ENCODE assay signal across 11 mouse cellular contexts in genomic region chr2:68079426-68080360, GRCm38 (mm10).
A peak's percentile ranks its signal among the peaks of the same experiment; 100 is the strongest.
DNase-seq lines count a peak whose midpoint lies in the region; ATAC-seq lines count a peak whose summit lies in the region.
"Had no signal": no experiment of that assay in that cellular context is flagged by ENCODE, and none has a peak within 500 bp of the region (broad histone marks: within the 10 kb centered on the region; RNA-seq: fewer than 3 reads in every experiment).

No protein-coding gene starts in this region.

- no peaks in the 10 kb centered on the region for H3K36me3 ChIP-seq in hindbrain, embryonic 10.5 days
- H3K36me3 ChIP-seq in hindbrain, embryonic 16.5 days (ENCODE audit: control insufficient read depth, insufficient read depth, low read length): no peaks in the 10 kb centered on the region
- H3K36me3 ChIP-seq in midbrain, embryonic 15.5 days (replicated peaks): no peaks in the 10 kb centered on the region
- no peaks in the 10 kb centered on the region for H3K36me3 ChIP-seq in midbrain, embryonic 16.5 days (ENCODE audit: control insufficient read depth, insufficient read depth, low read length)
- no peaks in the 10 kb centered on the region for H3K36me3 ChIP-seq in kidney, embryonic 15.5 days
- H3K36me3 ChIP-seq: limb, embryonic 13.5 days had no signal

- WGBS in hindbrain, embryonic 10.5 days: 74% methylated on average over 5 of the region's 5 CpGs
- WGBS in hindbrain, embryonic 16.5 days: 72% methylated on average over 5 of the region's 5 CpGs
- WGBS in midbrain, embryonic 15.5 days: 83% methylated on average over 5 of the region's 5 CpGs
- WGBS in midbrain, embryonic 16.5 days: 84% methylated on average over 5 of the region's 5 CpGs
- WGBS in kidney, embryonic 15.5 days: 81% methylated on average over 5 of the region's 5 CpGs

- 0 out of 2 replicates have a peak, but pooled peaks cover 4% of the 10 kb centered on the region for H3K4me1 ChIP-seq in hindbrain, embryonic 10.5 days (replicated peaks)
- H3K4me1 ChIP-seq in hindbrain, embryonic 16.5 days (ENCODE audit: control insufficient read depth, insufficient read depth, low read depth, low read length): no peaks in the 10 kb centered on the region
- H3K4me1 ChIP-seq in midbrain, embryonic 15.5 days: 0 out of 2 replicates have a peak, but pooled peaks cover 2% of the 10 kb centered on the region
- H3K4me1 ChIP-seq in midbrain, embryonic 16.5 days (ENCODE audit: control insufficient read depth, insufficient read depth, low read length): no peaks in the 10 kb centered on the region
- H3K4me1 ChIP-seq in kidney, embryonic 15.5 days: peaks cover 2% of the 10 kb centered on the region; the same call in 1 of the 2 replicates
- H3K4me1 ChIP-seq: limb, embryonic 13.5 days had no signal

- H3K4me3 ChIP-seq in hindbrain, embryonic 10.5 days: no peak overlapping the region
- H3K4me3 ChIP-seq in hindbrain, embryonic 16.5 days (ENCODE audit: low read length): no peak overlapping the region
- H3K4me3 ChIP-seq in midbrain, embryonic 15.5 days: no peak overlapping the region
- no peak overlapping the region for H3K4me3 ChIP-seq in midbrain, embryonic 16.5 days (ENCODE audit: low read depth, low read length)
- H3K4me3 ChIP-seq in kidney, embryonic 15.5 days (replicated peaks): no peak overlapping the region
- H3K4me3 ChIP-seq: limb, embryonic 13.5 days had no signal

- no peak for ATAC-seq in hindbrain, embryonic 16.5 days
- ATAC-seq in midbrain, embryonic 15.5 days (replicated peaks): 0 out of 2 replicates have a peak, but pooled peaks have one; percentile 30
- ATAC-seq in midbrain, embryonic 16.5 days: no peak
- ATAC-seq in kidney, embryonic 15.5 days (replicated peaks; ENCODE audit: low FRiP score): 0 out of 2 replicates have a peak, but pooled peaks have one; percentile 15

- H3K27me3 ChIP-seq in hindbrain, embryonic 10.5 days (ENCODE audit: insufficient read depth, poor library complexity, severe bottlenecking): no peaks in the 10 kb centered on the region
- H3K27me3 ChIP-seq in hindbrain, embryonic 16.5 days (replicated peaks; ENCODE audit: control insufficient read depth, insufficient read depth, low read length): no peaks in the 10 kb centered on the region
- H3K27me3 ChIP-seq in midbrain, embryonic 15.5 days (replicated peaks): no peaks in the 10 kb centered on the region
- H3K27me3 ChIP-seq in midbrain, embryonic 16.5 days (ENCODE audit: control insufficient read depth, insufficient read depth, low read depth, low read length): no peaks in the 10 kb centered on the region
- H3K27me3 ChIP-seq in kidney, embryonic 15.5 days: no peaks in the 10 kb centered on the region
- H3K27me3 ChIP-seq: limb, embryonic 13.5 days had no signal

- peak overlapping the region; percentile 41; the same call in 1 of the 2 replicates for H3K27ac ChIP-seq in hindbrain, embryonic 10.5 days
- no peak overlapping the region for H3K27ac ChIP-seq in hindbrain, embryonic 16.5 days (ENCODE audit: low read depth, low read length)
- H3K27ac ChIP-seq in midbrain, embryonic 15.5 days: no peak overlapping the region
- no peak overlapping the region for H3K27ac ChIP-seq in midbrain, embryonic 16.5 days (ENCODE audit: low read length)
- no peak overlapping the region for H3K27ac ChIP-seq in kidney, embryonic 15.5 days
- H3K27ac ChIP-seq: limb, embryonic 13.5 days had no signal

- no peak overlapping the region for H3K4me2 ChIP-seq in hindbrain, embryonic 16.5 days (ENCODE audit: low read length)
- H3K4me2 ChIP-seq in midbrain, embryonic 15.5 days: no peak overlapping the region
- H3K4me2 ChIP-seq in midbrain, embryonic 16.5 days (ENCODE audit: low read length): no peak overlapping the region
- no peak overlapping the region for H3K4me2 ChIP-seq in kidney, embryonic 15.5 days
- H3K4me2 ChIP-seq: limb, embryonic 13.5 days had no signal

- no peak overlapping the region for H3K9ac ChIP-seq in hindbrain, embryonic 16.5 days (ENCODE audit: low read depth, low read length)
- no peak overlapping the region for H3K9ac ChIP-seq in midbrain, embryonic 15.5 days
- H3K9ac ChIP-seq in midbrain, embryonic 16.5 days (ENCODE audit: low read depth, low read length): no peak overlapping the region
- no peak overlapping the region for H3K9ac ChIP-seq in kidney, embryonic 15.5 days
- H3K9ac ChIP-seq: limb, embryonic 13.5 days had no signal

- H3K9me3 ChIP-seq in hindbrain, embryonic 10.5 days: no peaks in the 10 kb centered on the region
- H3K9me3 ChIP-seq in hindbrain, embryonic 16.5 days (ENCODE audit: control insufficient read depth, low read length): no peaks in the 10 kb centered on the region
- no peaks in the 10 kb centered on the region for H3K9me3 ChIP-seq in midbrain, embryonic 15.5 days
- no peaks in the 10 kb centered on the region for H3K9me3 ChIP-seq in midbrain, embryonic 16.5 days (replicated peaks; ENCODE audit: control insufficient read depth, low read length, poor library complexity, severe bottlenecking)
- no peaks in the 10 kb centered on the region for H3K9me3 ChIP-seq in kidney, embryonic 15.5 days (replicated peaks)
- H3K9me3 ChIP-seq: limb, embryonic 13.5 days had no signal

- no peak for DNase-seq in hindbrain, embryonic 10.5 days (ENCODE audit: low spot score)
- peak; percentile 4 for DNase-seq in yolk sac, embryonic 10.5 days (ENCODE audit: low spot score)
- DNase-seq in cerebellum, adult 9-10 months: no peak
- DNase-seq in layer of hippocampus, adult 18-20 months (ENCODE audit: low spot score in 2 of 2): no peak
- DNase-seq: gastrocnemius, postnatal 14 days; layer of hippocampus, postnatal 36 days had no signal

Comparison
In these comparisons a context has a peak if more than half of its experiments do, and no peak if none do; other contexts are left out.
1. ATAC-seq: peak in midbrain, embryonic 15.5 days (single experiment) and kidney, embryonic 15.5 days (single experiment); none in hindbrain, embryonic 16.5 days (single experiment) and midbrain, embryonic 16.5 days (single experiment).